Mouse (Mus musculus) thymus, adult 2 months (tissue): Measurements from ENCODE around the gene Bbs4. TPM values are rescaled to one million over a fixed set of nuclear protein-coding genes. Genes with fewer than 3 reads are reported as not detected.

Experiments
- DNase-seq: peaks from one replicate; pipeline ENCODE4 v3.0.0; 2021
- H3K27ac ChIP-seq: fragments of 200-500 bp; 2 replicates; pipeline ENCODE4 v1.5.1; 2012; ENCODE audit warnings: low read length, control low read depth; ENCODE audit not compliant: control insufficient read depth, insufficient read depth
- H3K27me3 ChIP-seq: fragments of 200-500 bp; 2 replicates; pipeline ENCODE4 v1.6.1; 2012; ENCODE audit warnings: mild to moderate bottlenecking, low read length, moderate library complexity, mixed read lengths; ENCODE audit not compliant: control insufficient read depth, insufficient read depth
- H3K36me3 ChIP-seq: fragments of 200-500 bp; 2 replicates; pipeline ENCODE4 v1.6.1; 2012; ENCODE audit warnings: mild to moderate bottlenecking, low read length, moderate library complexity; ENCODE audit not compliant: control insufficient read depth, insufficient read depth
- H3K4me1 ChIP-seq: fragments of 200-500 bp; replicated peaks from 2 replicates; pipeline ENCODE4 v1.6.1; 2012; ENCODE audit warnings: low read length; ENCODE audit not compliant: control insufficient read depth, insufficient read depth
- H3K4me3 ChIP-seq: fragments of 200-500 bp; 2 replicates; pipeline ENCODE4 v1.5.1; 2012; ENCODE audit warnings: mild to moderate bottlenecking, low read length, control low read depth, moderate library complexity; ENCODE audit not compliant: control insufficient read depth, insufficient read depth
- CTCF ChIP-seq: fragments of 200-500 bp; IDR thresholded peaks from 2 replicates; pipeline ENCODE4 v1.5.1; 2012; ENCODE audit warnings: mild to moderate bottlenecking, control low read depth, low read length, moderate library complexity, borderline replicate concordance; ENCODE audit not compliant: control insufficient read depth, poor library complexity, insufficient read depth; ENCODE audit errors: extremely low read depth
- POLR2A ChIP-seq: fragments of 200-500 bp; IDR thresholded peaks from 2 replicates; pipeline ENCODE4 v1.6.1; 2012; ENCODE audit warnings: mild to moderate bottlenecking, low read length, control low read depth, moderate library complexity; ENCODE audit not compliant: control insufficient read depth, poor library complexity, insufficient read depth; ENCODE audit errors: extremely low read depth
- WGBS: fragments of 180-500 bp; shearing (Covaris S2); methylation state at CpG from one replicate; pipeline ENCODE4 v1.1.7; 2018; 5-methylcytosine and 5-hydroxymethylcytosine counted together
- polyA plus RNA-seq: library from polyadenylated mRNA; depleted of rRNA; stranded (reverse); fragments of >200 nt; gene quantifications from 2 replicates; pipeline ENCODE4 v1.2.3, GENCODE M21; 2012

Gene Bbs4
- polyA plus RNA-seq, 1 experiment, result 5.3 TPM

- peak overlapping the region; percentile 70 for H3K4me3 ChIP-seq
- WGBS, result 33% methylated on average over 15 of the region's 15 CpGs
- TF ChIP-seq POLR2A (no peak), CTCF (no peak)
- H3K4me1 ChIP-seq, result no peaks in the 10 kb centered on the region
- no peaks in the 10 kb centered on the region for H3K36me3 ChIP-seq
- no peak overlapping the region for H3K27ac ChIP-seq
- H3K27me3 ChIP-seq, result no peaks in the 10 kb centered on the region
- DNase-seq, result no peak
These were observed 589 bp downstream of the Bbs4 start for GRCm38 (mm10) chr9:59352586-59353252.

GRCm38 (mm10) chr9:59346176-59346575 is 7.1 kb downstream of the Bbs4 start:
- Histone ChIP-seq H3K4me1 (no peaks in the 10 kb centered on the region), H3K36me3 (no peaks in the 10 kb centered on the region), H3K4me3 (no peak overlapping the region), H3K27ac (no peak overlapping the region), H3K27me3 (no peaks in the 10 kb centered on the region)
- 87% methylated on average over 2 of the region's 2 CpGs for WGBS
- no peak for TF ChIP-seq POLR2A
- no peak for TF ChIP-seq CTCF
- DNase-seq, result no peak

DNA sequence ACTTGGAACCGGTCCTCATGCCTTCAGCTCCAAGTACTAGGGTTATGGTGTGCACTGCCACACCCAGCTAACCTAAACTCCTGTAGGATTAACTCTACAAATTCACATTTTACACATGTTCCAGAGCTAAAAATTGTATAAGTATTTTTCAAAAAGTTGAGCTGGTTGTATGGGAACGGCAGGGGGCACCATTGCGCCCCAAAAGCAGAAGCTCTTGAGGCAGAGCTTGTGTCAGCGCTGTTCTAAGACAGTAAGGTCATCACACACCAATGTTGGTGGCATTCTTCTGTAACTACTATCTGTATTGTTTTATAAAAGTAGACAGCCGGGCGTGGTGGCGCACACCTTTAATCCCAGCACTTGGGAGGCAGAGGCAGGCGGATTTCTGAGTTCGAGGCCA is 13.3 kb downstream of the Bbs4 start:
- no peak overlapping the region for H3K4me3 ChIP-seq
- peaks cover 2% of the 10 kb centered on the region; the same call in 1 of the 2 replicates for H3K4me1 ChIP-seq
- no peaks in the 10 kb centered on the region for H3K36me3 ChIP-seq
- no peak overlapping the region for H3K27ac ChIP-seq
- no peak for TF ChIP-seq CTCF
- TF ChIP-seq POLR2A, result no peak
- WGBS, result 83% methylated on average over 9 of the region's 9 CpGs
- peak; percentile 15 for DNase-seq
- H3K27me3 ChIP-seq, result no peaks in the 10 kb centered on the region

DNA sequence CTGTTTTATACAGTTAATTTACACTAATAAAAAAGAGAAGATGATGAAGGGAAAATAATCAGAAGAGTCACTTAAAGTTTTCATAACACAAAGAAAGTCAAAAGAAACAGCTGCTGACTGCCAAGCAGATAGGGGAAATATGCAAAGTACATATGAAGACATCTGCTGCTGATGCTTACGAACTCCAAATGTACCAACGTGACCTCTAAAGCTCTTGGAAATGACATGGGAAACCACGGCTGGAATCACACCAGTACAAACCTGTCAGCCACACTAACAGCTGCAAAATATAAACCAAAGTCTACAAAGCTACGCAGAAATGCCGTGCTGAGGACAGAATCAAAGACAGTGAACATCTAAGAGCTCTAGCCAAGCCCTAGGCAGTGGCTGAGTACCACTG is 14.2 kb downstream of the Bbs4 start:
- DNase-seq, result no peak
- H3K27me3 ChIP-seq, result no peaks in the 10 kb centered on the region
- no peak overlapping the region for H3K4me3 ChIP-seq
- 87% methylated on average over 5 of the region's 5 CpGs for WGBS
- TF ChIP-seq CTCF (no peak), POLR2A (no peak)
- H3K36me3 ChIP-seq, result no peaks in the 10 kb centered on the region
- H3K4me1 ChIP-seq, result peaks cover 2% of the 10 kb centered on the region; the same call in 1 of the 2 replicates
- H3K27ac ChIP-seq, result no peak overlapping the region

GRCm38 (mm10) chr9:59338411-59338810 is 14.9 kb downstream of the Bbs4 start:
- no peaks in the 10 kb centered on the region for H3K27me3 ChIP-seq
- WGBS, result 69% methylated on average over 5 of the region's 5 CpGs
- DNase-seq, result peak; percentile 2
- no peaks in the 10 kb centered on the region for H3K36me3 ChIP-seq
- H3K4me3 ChIP-seq, result no peak overlapping the region
- TF ChIP-seq CTCF (no peak), POLR2A (no peak)
- peaks cover 2% of the 10 kb centered on the region; the same call in 1 of the 2 replicates for H3K4me1 ChIP-seq
- H3K27ac ChIP-seq, result no peak overlapping the region

- Histone ChIP-seq H3K36me3 (0 out of 2 replicates have a peak, but pooled peaks cover under 1% of the 10 kb centered on the region), H3K4me3 (no peak overlapping the region), H3K27ac (no peak overlapping the region), H3K27me3 (no peaks in the 10 kb centered on the region), H3K4me1 (peaks cover 2% of the 10 kb centered on the region; the same call in 1 of the 2 replicates)
- WGBS, result 88% methylated on average over 5 of the region's 5 CpGs
- TF ChIP-seq CTCF (no peak), POLR2A (no peak)
- DNase-seq, result no peak
These were observed 15.4 kb downstream of the Bbs4 start for GRCm38 (mm10) chr9:59337889-59338288.
